19 mouse cellular contexts compared by ENCODE assay signal in the genomic region with DNA sequence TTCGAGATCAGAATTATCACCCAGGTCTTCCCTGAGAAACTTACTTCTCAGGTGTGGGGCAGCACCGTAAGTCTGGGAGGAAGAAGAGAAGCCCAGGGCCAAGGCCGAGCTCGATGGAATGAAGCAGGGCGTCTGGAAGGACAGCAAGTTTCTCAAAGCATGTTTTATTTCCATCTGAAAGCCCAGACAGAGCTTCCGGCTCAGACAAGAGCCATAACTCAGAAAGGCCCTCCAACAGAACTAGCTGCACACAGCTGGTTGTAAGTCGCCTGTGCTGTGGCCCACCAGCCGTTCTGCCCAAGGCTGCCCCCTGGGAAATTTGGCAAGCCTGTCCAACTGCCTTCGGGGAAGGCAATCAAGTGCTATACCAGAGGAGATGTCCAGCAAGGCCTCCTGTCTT. TPM values are rescaled to one million over a fixed set of nuclear protein-coding genes. Genes with fewer than 3 reads are reported as not detected.
DNase-seq lines count a peak whose midpoint lies in the region; ATAC-seq and TF ChIP-seq lines count a peak whose summit lies in the region.
"Had no signal": no experiment of that assay in that cellular context is flagged by ENCODE, and none has a peak within 500 bp of the region (broad histone marks: within the 10 kb centered on the region; RNA-seq: fewer than 3 reads in every experiment).

No protein-coding gene starts in this region.

- H3K4me3 ChIP-seq in kidney, adult 2 months (ENCODE audit: insufficient read depth, low read depth, low read length) = no peak overlapping the region
- H3K4me3 ChIP-seq in neural tube, embryonic 13.5 days = no peak overlapping the region
- no peak overlapping the region for H3K4me3 ChIP-seq in neural tube, embryonic 15.5 days (replicated peaks)
- H3K4me3 ChIP-seq in intestine, postnatal 0 days (ENCODE audit: low read depth, low read length) = no peak overlapping the region
- H3K4me3 ChIP-seq: limb, embryonic 13.5 days; lung, embryonic 15.5 days had no signal

- no peaks in the 10 kb centered on the region; the same call in 1 of the 2 replicates for H3K27me3 ChIP-seq in kidney, adult 2 months (replicated peaks; ENCODE audit: control insufficient read depth, insufficient read depth, low read length)
- H3K27me3 ChIP-seq in neural tube, embryonic 13.5 days = peaks cover 18% of the 10 kb centered on the region
- 0 out of 2 replicates have a peak, but pooled peaks cover 5% of the 10 kb centered on the region for H3K27me3 ChIP-seq in neural tube, embryonic 15.5 days (replicated peaks)
- no peaks in the 10 kb centered on the region; the same call in 1 of the 2 replicates for H3K27me3 ChIP-seq in intestine, postnatal 0 days (replicated peaks; ENCODE audit: control insufficient read depth, insufficient read depth, low read length)

- H3K36me3 ChIP-seq in kidney, adult 2 months (ENCODE audit: control insufficient read depth, insufficient read depth, low read length) = no peaks in the 10 kb centered on the region
- no peaks in the 10 kb centered on the region for H3K36me3 ChIP-seq in neural tube, embryonic 13.5 days
- peaks cover 10% of the 10 kb centered on the region; the same call in 1 of the 2 replicates for H3K36me3 ChIP-seq in neural tube, embryonic 15.5 days
- no peaks in the 10 kb centered on the region; the same call in 1 of the 2 replicates for H3K36me3 ChIP-seq in intestine, postnatal 0 days (ENCODE audit: control insufficient read depth, insufficient read depth)
- H3K36me3 ChIP-seq: limb, embryonic 13.5 days; lung, embryonic 15.5 days had no signal

- no peak overlapping the region for H3K4me2 ChIP-seq in neural tube, embryonic 13.5 days
- no peak overlapping the region for H3K4me2 ChIP-seq in neural tube, embryonic 15.5 days
- H3K4me2 ChIP-seq in intestine, postnatal 0 days (replicated peaks; ENCODE audit: low read depth) = no peak overlapping the region
- H3K4me2 ChIP-seq: limb, embryonic 13.5 days; lung, embryonic 15.5 days had no signal

- H3K27ac ChIP-seq in kidney, adult 2 months (ENCODE audit: insufficient read depth, low read depth, low read length) = no peak overlapping the region
- H3K27ac ChIP-seq in neural tube, embryonic 13.5 days (replicated peaks) = 0 out of 2 replicates have a peak overlapping the region, but pooled peaks have one; percentile 4
- H3K27ac ChIP-seq in neural tube, embryonic 15.5 days (replicated peaks) = no peak overlapping the region
- H3K27ac ChIP-seq in intestine, postnatal 0 days (ENCODE audit: low read depth, low read length) = no peak overlapping the region
- H3K27ac ChIP-seq: limb, embryonic 13.5 days; liver, embryonic 14.5 days; lung, embryonic 15.5 days had no signal

- TF ChIP-seq CTCF in kidney, adult 2 months (conservative IDR thresholded peaks at IDR 0.05; ENCODE audit: insufficient read depth, insufficient read length, low read depth, low read length) = no peak
- TF ChIP-seq CTCF in intestine, postnatal 0 days (IDR thresholded peaks at IDR 0.05; ENCODE audit: low read depth) = 0 out of 2 replicates have a peak, but pooled peaks have one; percentile 6

- H3K9me3 ChIP-seq in neural tube, embryonic 13.5 days = no peaks in the 10 kb centered on the region
- H3K9me3 ChIP-seq in neural tube, embryonic 15.5 days (replicated peaks) = no peaks in the 10 kb centered on the region
- no peaks in the 10 kb centered on the region for H3K9me3 ChIP-seq in intestine, postnatal 0 days (ENCODE audit: control insufficient read depth)
- H3K9me3 ChIP-seq: limb, embryonic 13.5 days; lung, embryonic 15.5 days had no signal

- 0 out of 2 replicates have a peak overlapping the region, but pooled peaks have one; percentile 22 for H3K9ac ChIP-seq in neural tube, embryonic 13.5 days
- H3K9ac ChIP-seq in neural tube, embryonic 15.5 days (replicated peaks) = no peak overlapping the region
- no peak overlapping the region for H3K9ac ChIP-seq in intestine, postnatal 0 days (ENCODE audit: low read depth, low read length)
- H3K9ac ChIP-seq: limb, embryonic 13.5 days; liver, embryonic 14.5 days; lung, embryonic 15.5 days had no signal

- 71% methylated on average over 9 of the region's 9 CpGs for WGBS in kidney, adult 2 months
- 44% methylated on average over 9 of the region's 9 CpGs for WGBS in neural tube, embryonic 13.5 days
- WGBS in neural tube, embryonic 15.5 days = 52% methylated on average over 9 of the region's 9 CpGs
- WGBS in intestine, postnatal 0 days = 66% methylated on average over 9 of the region's 9 CpGs

- no peak for TF ChIP-seq POLR2A in kidney, adult 2 months (IDR thresholded peaks at IDR 0.05; ENCODE audit: low read depth, low read length)

- peak; percentile 17 for DNase-seq in kidney, adult 2 months
- DNase-seq in kidney, postnatal 36 days = no peak
- no peak for DNase-seq in ovary, postnatal 14 days (ENCODE audit: low spot score)
- no peak for DNase-seq in right cerebral cortex, postnatal 36 days (ENCODE audit: low spot score in 2 of 2)
- DNase-seq: adrenal gland, postnatal 36 days; B cell, adult 2 months; cerebellum, adult 11-12 months; cerebellum, postnatal 36 days; gastrocnemius, postnatal 10 days; lung, postnatal 4 days; right cerebral cortex, adult 18-20 months; thymus, adult 18-20 months; thymus, postnatal 4 days had no signal

- ATAC-seq in neural tube, embryonic 13.5 days (ENCODE audit: low read depth) = no peak
- no peak for ATAC-seq in neural tube, embryonic 15.5 days (ENCODE audit: low FRiP score)
- ATAC-seq in intestine, postnatal 0 days = no peak

- no peaks in the 10 kb centered on the region for H3K4me1 ChIP-seq in kidney, adult 2 months (ENCODE audit: control insufficient read depth, insufficient read depth, low read length)
- peaks cover 62% of the 10 kb centered on the region for H3K4me1 ChIP-seq in neural tube, embryonic 13.5 days (replicated peaks)
- peaks cover 32% of the 10 kb centered on the region for H3K4me1 ChIP-seq in neural tube, embryonic 15.5 days
- no peaks in the 10 kb centered on the region for H3K4me1 ChIP-seq in intestine, postnatal 0 days (replicated peaks; ENCODE audit: control insufficient read depth, insufficient read depth, low read length)

RNA-seq across cellular contexts. Expression of a gene that starts 29.8 kb away (rescaled TPM):
- polyA plus RNA-seq in kidney, adult 2 months (2012; rRNA removed) = 0.39 and 0.94 TPM in 2 replicates
- polyA plus RNA-seq in neural tube, embryonic 13.5 days (2015; fragmentation: Nextera tagmentation; extraction: Ambion mirVana) = 0.55 and 0.67 TPM in 2 replicates
- 1.1 and 1.3 TPM in 2 replicates for polyA plus RNA-seq in neural tube, embryonic 15.5 days (2015; fragmentation: Nextera tagmentation; extraction: Ambion mirVana)
- 12.5 and 14.3 TPM in 2 replicates for polyA plus RNA-seq in intestine, postnatal 0 days (2015; fragmentation: Nextera tagmentation; extraction: Ambion mirVana)

RNA-seq across cellular contexts. Expression of a gene that starts 38.5 kb away (rescaled TPM):
- 4.0 and 4.6 TPM in 2 replicates for polyA plus RNA-seq in kidney, adult 2 months (2012; rRNA removed)
- polyA plus RNA-seq in neural tube, embryonic 13.5 days (2015; fragmentation: Nextera tagmentation; extraction: Ambion mirVana) = 9.6 and 10.7 TPM in 2 replicates
- 10.4 and 17.3 TPM in 2 replicates for polyA plus RNA-seq in neural tube, embryonic 15.5 days (2015; fragmentation: Nextera tagmentation; extraction: Ambion mirVana)
- 1.9 TPM in 2 replicates for polyA plus RNA-seq in intestine, postnatal 0 days (2015; fragmentation: Nextera tagmentation; extraction: Ambion mirVana)

RNA-seq across cellular contexts. Expression of a gene that starts 55.3 kb away (rescaled TPM):
- polyA plus RNA-seq in kidney, adult 2 months (2012; rRNA removed) = 0.37 and 0.66 TPM in 2 replicates
- 0.18 and 0.22 TPM in 2 replicates for polyA plus RNA-seq in neural tube, embryonic 13.5 days (2015; fragmentation: Nextera tagmentation; extraction: Ambion mirVana)
- polyA plus RNA-seq in neural tube, embryonic 15.5 days (2015; fragmentation: Nextera tagmentation; extraction: Ambion mirVana) = 0.79 and 1.2 TPM in 2 replicates
- polyA plus RNA-seq in intestine, postnatal 0 days (2015; fragmentation: Nextera tagmentation; extraction: Ambion mirVana) = 26.1 and 27.8 TPM in 2 replicates
- polyA plus RNA-seq: limb, embryonic 13.5 days had no signal

Comparison
In these comparisons a context has a peak if more than half of its experiments do, and no peak if none do; other contexts are left out.
1. RNA of a gene that starts 55.3 kb away (polyA plus RNA-seq): 26.1 to 27.8 TPM in intestine, postnatal 0 days; 0.79 to 1.2 TPM in neural tube, embryonic 15.5 days, 0.37 to 0.66 TPM in kidney, adult 2 months and 0.18 to 0.22 TPM in neural tube, embryonic 13.5 days; every median in the first group is over 10 times any median in the second.